Mouse (Mus musculus): ENCODE results near the gene Ctdspl.

- TF ChIP-seq CTCF (IDR thresholded peaks at IDR 0.05; ENCODE audit: borderline replicate concordance, control insufficient read depth, extremely low read depth, insufficient read depth, low read length, poor library complexity): no peak
- TF ChIP-seq POLR2A (IDR thresholded peaks at IDR 0.05; ENCODE audit: control insufficient read depth, extremely low read depth, insufficient read depth, low read length, poor library complexity): no peak
Observed at GRCm38 (mm10) chr9:119087309-119087708, 161.1 kb downstream of the Ctdspl start.
